Mouse (Mus musculus): ENCODE results near the gene Nrp1. TPM values are rescaled to one million over a fixed set of nuclear protein-coding genes. Genes with fewer than 3 reads are reported as not detected.

Gene Nrp1
- 100 to 1,000 TPM; 202 to 346 TPM for polyA plus RNA-seq (2017; shearing (Covaris generic))

DNA sequence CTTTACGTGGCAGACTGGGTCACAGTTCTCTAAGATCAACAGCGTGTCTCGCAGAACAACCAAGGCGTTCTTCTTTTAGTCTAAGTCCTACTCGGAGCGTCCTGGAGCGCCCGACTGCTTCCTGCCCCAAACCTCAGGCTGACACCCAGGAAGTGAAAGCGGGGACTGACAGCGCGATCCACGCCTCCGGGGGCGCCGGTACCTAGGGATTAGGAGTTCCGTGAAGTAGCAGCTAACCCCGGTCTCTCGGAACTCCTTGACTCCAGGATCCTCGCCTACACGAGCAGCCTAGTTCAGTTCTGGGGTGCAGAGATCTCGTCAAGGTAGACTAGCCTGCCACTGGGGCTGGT, at the start of gene Nrp1:
Nrp1 (plus strand) TSS at position 199 of the 350 bp plus-strand sequence.

